Mouse (Mus musculus): ENCODE measurements around the gene Rrp1b. TPM values are rescaled to one million over a fixed set of nuclear protein-coding genes. Genes with fewer than 3 reads are reported as not detected.

Rrp1b gene
- total RNA-seq (2012; rRNA removed): 155 and 189 TPM in 2 replicates

GRCm38 (mm10) chr17:32035609-32036508 is at the start of gene Rrp1b, which contains the start of gene Hsf2bp:
Rrp1b (plus strand) TSS chr17:32036100.
Hsf2bp (minus strand) TSS chr17:32036349.
- in situ Hi-C loops (cut with MboI; ENCODE audit: low sequenced_read_pairs in 2 of 2, unreplicated experiment in 2 of 2): no loop called here
- H3K4me1 ChIP-seq (ENCODE audit: control insufficient read depth in 2 of 2, insufficient read depth in 2 of 2, low read length in 2 of 2, poor library complexity in 1 of 2): peaks cover 0 to 13% of the 10 kb centered on the region in 2 experiments; a peak in 3 of 4 replicates
- H3K9ac ChIP-seq (ENCODE audit: insufficient read depth, low read depth, low read length, poor library complexity, severe bottlenecking): peak within 1 kb of the TSS; percentile 88
- TF ChIP-seq HCFC1 (IDR thresholded peaks at IDR 0.05; ENCODE audit: borderline replicate concordance, insufficient read depth, low read length) (peak; percentile 83), CHD2 (IDR thresholded peaks at IDR 0.05; ENCODE audit: low read depth, low read length) (no peak), ZNF384 (IDR thresholded peaks at IDR 0.05; ENCODE audit: low read depth, low read length) (no peak)
- H3K4me3 ChIP-seq (ENCODE audit: insufficient read depth in 1 of 2, low read depth in 1 of 2, low read length in 2 of 2, poor library complexity in 1 of 2, severe bottlenecking in 1 of 2): peak within 1 kb of the TSS; percentile 82 to 88
- no peaks in the 10 kb centered on the region for H3K9me3 ChIP-seq (ENCODE audit: control insufficient read depth, insufficient read depth, low read depth, low read length)
- peak; percentile 64 for DNase-seq (ENCODE audit: low read depth, low spot score)
- peak within 1 kb of the TSS; percentile 46 for H3K27ac ChIP-seq (ENCODE audit: insufficient read depth, low read depth, low read length, poor library complexity, severe bottlenecking)
- peaks cover 24% of the 10 kb centered on the region for H3K36me3 ChIP-seq (ENCODE audit: control insufficient read depth, insufficient read depth, low read length, poor library complexity, severe bottlenecking)

GRCm38 (mm10) chr17:31986915-31987314 is 49.0 kb upstream of the Rrp1b start:
- no peak for TF ChIP-seq ZNF384 (IDR thresholded peaks at IDR 0.05; ENCODE audit: low read depth, low read length)
- no peak for TF ChIP-seq ZC3H11A (IDR thresholded peaks at IDR 0.05; ENCODE audit: borderline replicate concordance, low read depth, low read length)
- no peak for TF ChIP-seq MAFK (IDR thresholded peaks at IDR 0.05; ENCODE audit: insufficient read depth, low read depth, low read length)
- no peak for TF ChIP-seq HCFC1 (IDR thresholded peaks at IDR 0.05; ENCODE audit: borderline replicate concordance, insufficient read depth, low read length)
- no peak for TF ChIP-seq CHD2 (IDR thresholded peaks at IDR 0.05; ENCODE audit: low read depth, low read length)
- no peak overlapping the region for H3K27ac ChIP-seq (ENCODE audit: insufficient read depth, low read depth, low read length, poor library complexity, severe bottlenecking)
- no peaks in the 10 kb centered on the region for H3K9me3 ChIP-seq (ENCODE audit: control insufficient read depth, insufficient read depth, low read depth, low read length)
- no peak overlapping the region for H3K4me3 ChIP-seq (ENCODE audit: insufficient read depth in 1 of 2, low read depth in 1 of 2, low read length in 2 of 2, poor library complexity in 1 of 2, severe bottlenecking in 1 of 2)
- in situ Hi-C loops (cut with MboI; ENCODE audit: low sequenced_read_pairs in 2 of 2, unreplicated experiment in 2 of 2): no loop called here
- H3K4me1 ChIP-seq (ENCODE audit: control insufficient read depth in 2 of 2, insufficient read depth in 2 of 2, low read length in 2 of 2, poor library complexity in 1 of 2): no peaks in the 10 kb centered on the region
- no peak for DNase-seq (ENCODE audit: low read depth, low spot score)
- H3K36me3 ChIP-seq (ENCODE audit: control insufficient read depth, insufficient read depth, low read length, poor library complexity, severe bottlenecking): peaks cover 9% of the 10 kb centered on the region; the same call in 1 of the 2 replicates
- no peak overlapping the region for H3K9ac ChIP-seq (ENCODE audit: insufficient read depth, low read depth, low read length, poor library complexity, severe bottlenecking)

GRCm38 (mm10) chr17:31989035-31989434 is 46.9 kb upstream of the Rrp1b start:
- H3K4me3 ChIP-seq (ENCODE audit: insufficient read depth in 1 of 2, low read depth in 1 of 2, low read length in 2 of 2, poor library complexity in 1 of 2, severe bottlenecking in 1 of 2): no peak overlapping the region
- H3K36me3 ChIP-seq (ENCODE audit: control insufficient read depth, insufficient read depth, low read length, poor library complexity, severe bottlenecking): peaks cover 7% of the 10 kb centered on the region; the same call in 1 of the 2 replicates
- H3K9ac ChIP-seq (ENCODE audit: insufficient read depth, low read depth, low read length, poor library complexity, severe bottlenecking): no peak overlapping the region
- H3K4me1 ChIP-seq (ENCODE audit: control insufficient read depth in 2 of 2, insufficient read depth in 2 of 2, low read length in 2 of 2, poor library complexity in 1 of 2): no peaks in the 10 kb centered on the region
- in situ Hi-C loops (cut with MboI; ENCODE audit: low sequenced_read_pairs in 2 of 2, unreplicated experiment in 2 of 2): no loop called here
- no peak overlapping the region for H3K27ac ChIP-seq (ENCODE audit: insufficient read depth, low read depth, low read length, poor library complexity, severe bottlenecking)
- DNase-seq (ENCODE audit: low read depth, low spot score): no peak
- TF ChIP-seq ZNF384 (IDR thresholded peaks at IDR 0.05; ENCODE audit: low read depth, low read length) (no peak), MAFK (IDR thresholded peaks at IDR 0.05; ENCODE audit: insufficient read depth, low read depth, low read length) (no peak), CHD2 (IDR thresholded peaks at IDR 0.05; ENCODE audit: low read depth, low read length) (no peak), ZC3H11A (IDR thresholded peaks at IDR 0.05; ENCODE audit: borderline replicate concordance, low read depth, low read length) (no peak), HCFC1 (IDR thresholded peaks at IDR 0.05; ENCODE audit: borderline replicate concordance, insufficient read depth, low read length) (no peak)
- H3K9me3 ChIP-seq (ENCODE audit: control insufficient read depth, insufficient read depth, low read depth, low read length): no peaks in the 10 kb centered on the region

DNA sequence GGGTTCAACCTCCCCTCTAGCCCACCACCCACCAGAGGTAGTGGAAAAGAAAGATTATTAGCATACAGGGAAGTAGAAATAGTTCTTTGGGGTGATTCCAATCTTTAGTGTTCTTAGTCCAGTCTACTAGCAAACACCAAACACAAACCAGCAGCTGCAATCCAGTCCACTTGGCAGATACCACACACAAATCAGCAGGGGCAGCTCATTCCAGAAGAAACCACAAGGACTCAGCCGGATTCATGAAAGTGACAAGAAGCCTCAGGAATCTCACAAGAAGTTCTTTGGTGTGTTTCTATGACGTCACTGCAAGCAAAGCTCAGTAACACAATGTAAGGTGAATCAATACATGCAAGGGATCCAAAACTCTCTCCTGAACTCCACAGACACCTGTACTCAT is 43.9 kb upstream of the Rrp1b start:
- no peaks in the 10 kb centered on the region for H3K9me3 ChIP-seq (ENCODE audit: control insufficient read depth, insufficient read depth, low read depth, low read length)
- DNase-seq (ENCODE audit: low read depth, low spot score): no peak
- no peak overlapping the region for H3K9ac ChIP-seq (ENCODE audit: insufficient read depth, low read depth, low read length, poor library complexity, severe bottlenecking)
- peaks cover 10% of the 10 kb centered on the region; the same call in 1 of the 2 replicates for H3K36me3 ChIP-seq (ENCODE audit: control insufficient read depth, insufficient read depth, low read length, poor library complexity, severe bottlenecking)
- no peak overlapping the region for H3K4me3 ChIP-seq (ENCODE audit: insufficient read depth in 1 of 2, low read depth in 1 of 2, low read length in 2 of 2, poor library complexity in 1 of 2, severe bottlenecking in 1 of 2)
- no peaks in the 10 kb centered on the region for H3K4me1 ChIP-seq (ENCODE audit: control insufficient read depth in 2 of 2, insufficient read depth in 2 of 2, low read length in 2 of 2, poor library complexity in 1 of 2)
- H3K27ac ChIP-seq (ENCODE audit: insufficient read depth, low read depth, low read length, poor library complexity, severe bottlenecking): no peak overlapping the region
- in situ Hi-C loops (cut with MboI; ENCODE audit: low sequenced_read_pairs in 2 of 2, unreplicated experiment in 2 of 2): no loop called here
- TF ChIP-seq CHD2 (IDR thresholded peaks at IDR 0.05; ENCODE audit: low read depth, low read length): no peak
- no peak for TF ChIP-seq MAFK (IDR thresholded peaks at IDR 0.05; ENCODE audit: insufficient read depth, low read depth, low read length)
- no peak for TF ChIP-seq ZC3H11A (IDR thresholded peaks at IDR 0.05; ENCODE audit: borderline replicate concordance, low read depth, low read length)

Measured in ES-E14 (cell line).